Mouse (Mus musculus) Patski (cell line): Measurements from ENCODE around the gene Prdm8. TPM values are rescaled to one million over a fixed set of nuclear protein-coding genes. Genes with fewer than 3 reads are reported as not detected.

ENCODE experiments used
- ATAC-seq: fragments of 100-300 bp; one replicate; pipeline ENCODE4 v1.8.0; 2021
- CTCF ChIA-PET: fragments of 350-600 bp; sonication (Branson Sonifier 250); formaldehyde crosslinking; loops from one replicate; lab custom pipeline; 2022; ENCODE audit warnings: inconsistent platforms; lab: Charles Lee
- POLR2A ChIA-PET: fragments of 350-600 bp; sonication (Branson Sonifier 250); formaldehyde crosslinking; loops from one replicate; lab custom pipeline; 2022; ENCODE audit warnings: antibody characterized with exemption, inconsistent platforms; lab: Charles Lee
- DNase-seq: peaks from one replicate; pipeline ENCODE4 v3.0.0-alpha.2; 2011; ENCODE audit warnings: low read depth, low spot score
- H3K27me3 ChIP-seq: fragments of 371-371 bp; one replicate; pipeline ENCODE4 v1.5.1; 2021
- CTCF ChIP-seq: fragments of 100-300 bp; IDR thresholded peaks from one replicate; pipeline ENCODE4 v1.5.1; 2021
- in situ Hi-C: fragments of 300-500 bp; cut with MboI; formaldehyde crosslinking; loops from 3 replicates; pipeline ENCODE4 v1.11.1; 2018; ENCODE audit warnings: low pct_unique_long_range_greater_than_20kb, mixed read lengths
- polyA plus RNA-seq: library from polyadenylated mRNA; unstranded; gene quantifications from one replicate; pipeline ENCODE4 v1.2.3, GENCODE M21; 2021

Gene Prdm8
- polyA plus RNA-seq, 1 experiment from 2014 or later = 0.04 TPM

GRCm38 (mm10) chr5:98172502-98173181 is 5.6 kb downstream of the Prdm8 start:
- ChIA-PET CTCF (no interaction called here), POLR2A (no interaction called here)
- DNase-seq (no peak), ATAC-seq (no peak)
- peaks cover 2% of the 10 kb centered on the region for H3K27me3 ChIP-seq
- in situ Hi-C loops = no loop called here
- no peak for TF ChIP-seq CTCF

- no peak for TF ChIP-seq CTCF
- H3K27me3 ChIP-seq = peaks cover 8% of the 10 kb centered on the region
- ATAC-seq (no peak), DNase-seq (no peak)
- ChIA-PET POLR2A (no interaction called here), CTCF (no interaction called here)
- in situ Hi-C loops = no loop called here
Measured at GRCm38 (mm10) chr5:98173694-98174093, 6.7 kb downstream of the Prdm8 start.

GRCm38 (mm10) chr5:98179606-98180005 is 12.6 kb downstream of the Prdm8 start:
- peaks cover 25% of the 10 kb centered on the region for H3K27me3 ChIP-seq
- no peak for DNase-seq
- no peak for ATAC-seq
- POLR2A ChIA-PET = no interaction called here
- TF ChIP-seq CTCF = no peak
- in situ Hi-C loops = loop anchor here (5.0 kb wide), 1 partner anchor 1047 kb away; no protein-coding TSS in a partner anchor
- CTCF ChIA-PET = interaction anchor here (2.1 kb wide), 1 partner anchor 13 kb away, joined by 6 read pairs; the partner anchor contains the start of gene Prdm8

GRCm38 (mm10) chr5:98180461-98180887 is 13.5 kb downstream of the Prdm8 start:
- peaks cover 29% of the 10 kb centered on the region for H3K27me3 ChIP-seq
- no peak for DNase-seq
- ChIA-PET POLR2A (no interaction called here), CTCF (no interaction called here)
- in situ Hi-C loops = no loop called here
- no peak for TF ChIP-seq CTCF
- peak; percentile 9 for ATAC-seq

- no peak for DNase-seq
- in situ Hi-C loops = no loop called here
- POLR2A ChIA-PET = no interaction called here
- ATAC-seq = no peak
- H3K27me3 ChIP-seq = peaks cover 29% of the 10 kb centered on the region
- no peak for TF ChIP-seq CTCF
- CTCF ChIA-PET = interaction anchor here (1.3 kb wide), 1 partner anchor 12 kb away, joined by 6 read pairs; no protein-coding TSS in a partner anchor
Measured at GRCm38 (mm10) chr5:98180888-98181635, 14.1 kb downstream of the Prdm8 start.

- ChIA-PET CTCF (interaction anchor here (1.3 kb wide), 1 partner anchor 13 kb away, joined by 6 read pairs; no protein-coding TSS in a partner anchor), POLR2A (no interaction called here)
- ATAC-seq (no peak), DNase-seq (no peak)
- in situ Hi-C loops = no loop called here
- peaks cover 35% of the 10 kb centered on the region for H3K27me3 ChIP-seq
- no peak for TF ChIP-seq CTCF
Measured at GRCm38 (mm10) chr5:98181686-98182602, 14.9 kb downstream of the Prdm8 start.

GRCm38 (mm10) chr5:98182603-98182920 is 15.6 kb downstream of the Prdm8 start:
- in situ Hi-C loops = no loop called here
- POLR2A ChIA-PET = no interaction called here

GRCm38 (mm10) chr5:98183031-98183595 is 16.1 kb downstream of the Prdm8 start:
- ATAC-seq (no peak), DNase-seq (no peak)
- POLR2A ChIA-PET = no interaction called here
- CTCF ChIA-PET = no interaction called here
- peaks cover 37% of the 10 kb centered on the region for H3K27me3 ChIP-seq
- no peak for TF ChIP-seq CTCF
- in situ Hi-C loops = no loop called here

More at GRCm38 (mm10) chr5:98182603-98182920, 15.6 kb downstream of the Prdm8 start:
- no peak for DNase-seq
- CTCF ChIA-PET = interaction anchor here (1.3 kb wide), 1 partner anchor 13 kb away, joined by 6 read pairs; no protein-coding TSS in a partner anchor
- peaks cover 38% of the 10 kb centered on the region for H3K27me3 ChIP-seq
- no peak for TF ChIP-seq CTCF
- no peak for ATAC-seq

- CTCF ChIA-PET = interaction anchor here (1.5 kb wide), 1 partner anchor 10 kb away, joined by 4 read pairs; no protein-coding TSS in a partner anchor
- TF ChIP-seq CTCF = no peak
- ATAC-seq (no peak), DNase-seq (no peak)
- POLR2A ChIA-PET = interaction anchor here (0.7 kb wide), 1 partner anchor 1170 kb away, joined by 3 read pairs; no protein-coding TSS in a partner anchor
- H3K27me3 ChIP-seq = peaks cover 31% of the 10 kb centered on the region
- in situ Hi-C loops = no loop called here
Measured at GRCm38 (mm10) chr5:98184281-98184910, 17.4 kb downstream of the Prdm8 start.
